Mouse (Mus musculus) mouse embryonic stem cell (cell line): ENCODE results near the gene Stbd1.

Source experiments
- in situ Hi-C, 2 experiments: fragments of 300-500 bp; cut with MboI; formaldehyde crosslinking; loops; 1 replicate in 1 of 2; 3 replicates in 1 of 2; pipeline ENCODE4 v1.14.3; 2019 to 2020; ENCODE audit warnings: low sequenced_read_pairs in 2 of 2, low pct_unique_long_range_greater_than_20kb in 1 of 2, mixed read lengths in 1 of 2; ENCODE audit not compliant: unreplicated experiment in 1 of 2

The Stbd1 gene

DNA sequence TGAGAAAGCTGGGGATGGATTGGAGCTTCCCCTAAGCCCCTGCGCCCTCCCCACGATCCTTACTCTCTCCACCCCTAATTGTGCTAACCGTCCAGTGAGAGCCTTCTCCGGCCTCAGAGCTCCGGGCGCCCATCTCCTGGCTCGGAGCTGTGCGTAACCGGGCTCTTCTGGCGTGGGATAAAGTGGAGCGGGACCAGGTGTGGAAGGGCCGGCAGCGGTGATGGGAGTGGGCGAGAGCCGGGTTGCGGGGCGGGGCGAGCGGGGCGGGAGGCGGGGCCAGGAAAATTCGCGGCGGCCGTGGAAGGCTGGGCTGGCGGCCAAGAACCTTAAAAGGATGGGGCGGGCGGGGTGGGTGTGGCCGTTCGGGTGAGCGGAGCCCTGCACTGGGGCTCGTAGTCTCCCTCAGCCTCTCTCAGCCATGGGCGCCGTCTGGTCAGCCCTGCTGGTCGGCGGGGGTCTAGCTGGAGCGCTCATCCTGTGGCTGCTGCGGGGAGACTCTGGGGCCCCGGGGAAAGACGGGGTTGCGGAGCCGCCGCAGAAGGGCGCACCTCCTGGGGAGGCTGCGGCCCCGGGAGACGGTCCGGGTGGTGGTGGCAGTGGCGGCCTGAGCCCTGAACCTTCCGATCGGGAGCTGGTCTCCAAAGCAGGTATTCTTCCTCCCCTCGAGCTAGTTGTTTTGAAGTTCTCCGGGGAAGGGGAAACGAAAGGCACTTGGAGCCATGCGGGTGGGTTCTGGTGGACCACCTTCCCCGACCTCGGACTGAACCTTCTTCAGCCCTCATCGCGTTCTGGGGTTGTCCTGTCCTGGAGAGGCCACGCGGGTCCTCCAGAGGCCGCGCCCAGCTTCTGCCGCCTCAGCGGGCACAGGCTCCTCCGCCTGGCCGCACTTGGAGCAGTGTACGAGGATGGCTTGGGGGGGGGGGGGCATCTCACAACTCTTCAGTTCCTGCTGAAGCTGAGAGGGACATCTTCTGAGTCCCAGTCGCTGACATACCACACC, at the start of gene Stbd1:
Gene Stbd1 (plus strand): TSS at position 351 of the 1,000 bp plus-strand sequence.
- in situ Hi-C loops = no loop called here

DNA sequence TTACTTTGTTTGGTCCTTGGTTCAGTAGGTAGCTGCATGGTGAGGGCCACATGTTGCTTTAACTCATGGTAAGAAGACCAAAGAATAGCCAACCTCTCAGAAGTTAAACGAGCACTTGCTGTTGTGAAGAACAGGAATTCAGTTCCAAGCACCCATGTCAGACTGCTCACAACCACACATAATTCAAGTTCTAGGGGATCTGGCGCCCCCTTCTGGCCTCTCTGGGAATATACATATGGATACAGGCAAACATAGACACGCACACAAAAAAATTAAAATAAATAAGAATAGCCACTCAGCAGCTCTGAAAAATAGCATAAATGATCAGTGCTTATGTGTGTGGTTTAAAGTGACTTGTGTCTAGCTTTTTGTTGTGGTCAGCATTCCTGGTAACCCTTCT, 48.9 kb upstream of the Stbd1 start:
- in situ Hi-C loops = no loop called here

DNA sequence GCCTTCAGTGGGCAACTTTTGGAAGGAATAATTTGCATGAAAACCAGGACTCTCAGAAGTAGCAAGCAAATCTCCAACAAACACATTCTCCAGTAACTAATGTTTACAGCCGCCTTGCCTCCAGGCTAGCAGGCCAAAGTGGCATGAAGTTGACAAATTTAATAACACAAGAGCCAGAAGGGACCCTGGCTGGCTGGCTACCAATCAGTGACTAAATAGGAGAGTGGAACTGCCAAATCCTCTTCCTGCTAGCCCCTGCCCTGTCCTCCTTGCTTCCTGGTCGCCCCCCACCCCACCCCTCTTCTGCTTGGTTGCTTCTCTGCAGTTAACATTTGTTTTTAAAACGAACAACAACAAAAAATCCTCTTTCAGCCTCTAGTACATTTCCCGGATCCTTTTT, 48.4 kb upstream of the Stbd1 start:
- in situ Hi-C loops = no loop called here

DNA sequence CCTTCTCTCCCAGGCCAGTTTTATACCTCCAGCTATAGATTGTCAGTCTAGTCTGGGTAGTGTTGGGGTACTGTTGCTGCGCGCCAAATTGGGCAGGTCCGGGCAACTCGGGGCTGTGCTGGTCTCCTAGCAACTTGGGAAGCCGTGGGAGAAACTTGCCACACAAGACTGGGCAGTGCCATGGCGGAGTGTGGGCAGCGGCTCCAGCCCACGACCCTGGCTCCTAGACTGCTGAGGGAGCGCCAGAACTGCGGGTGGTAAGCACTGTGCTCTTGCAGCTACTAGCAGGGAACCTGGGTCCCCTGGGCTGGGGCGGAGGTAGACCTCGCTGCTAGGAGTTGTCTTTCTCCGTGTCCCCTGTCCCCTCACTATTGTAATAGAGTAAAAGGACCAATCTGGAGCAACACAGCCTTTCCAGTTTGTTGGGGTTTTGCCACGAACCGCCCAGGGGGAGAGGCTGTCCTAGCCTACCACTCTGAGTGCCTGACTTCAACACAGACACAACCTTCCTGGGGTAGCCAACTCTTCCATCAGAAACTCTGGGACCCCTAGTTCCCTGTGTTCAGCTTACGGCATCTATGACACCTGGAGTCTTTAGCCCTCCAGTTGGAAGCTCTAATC, 47.8 kb upstream of the Stbd1 start, which contains the start of gene Fam47e:
Gene Fam47e (plus strand): TSS at position 179 of the 621 bp plus-strand sequence.
- in situ Hi-C loops = no loop called here

DNA sequence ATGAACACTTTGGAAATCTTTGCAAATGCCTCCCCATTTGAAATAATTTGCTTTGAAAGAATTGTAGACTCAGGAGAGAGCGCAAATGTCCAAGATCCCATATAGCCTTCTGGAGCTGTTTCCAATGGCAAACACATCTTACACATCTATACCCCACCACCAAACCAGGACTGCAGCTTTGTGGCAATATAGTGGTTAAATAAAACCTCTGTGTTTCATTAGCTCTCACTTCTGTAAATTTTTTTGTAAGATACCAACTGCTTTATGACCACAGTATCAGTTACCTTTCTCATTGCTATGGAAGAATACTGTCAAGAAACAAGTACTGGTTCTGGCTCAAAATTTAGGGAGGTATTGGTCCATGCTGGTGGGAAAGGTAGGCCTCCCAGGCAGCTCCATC, 46.9 kb upstream of the Stbd1 start:
- in situ Hi-C loops = no loop called here

DNA sequence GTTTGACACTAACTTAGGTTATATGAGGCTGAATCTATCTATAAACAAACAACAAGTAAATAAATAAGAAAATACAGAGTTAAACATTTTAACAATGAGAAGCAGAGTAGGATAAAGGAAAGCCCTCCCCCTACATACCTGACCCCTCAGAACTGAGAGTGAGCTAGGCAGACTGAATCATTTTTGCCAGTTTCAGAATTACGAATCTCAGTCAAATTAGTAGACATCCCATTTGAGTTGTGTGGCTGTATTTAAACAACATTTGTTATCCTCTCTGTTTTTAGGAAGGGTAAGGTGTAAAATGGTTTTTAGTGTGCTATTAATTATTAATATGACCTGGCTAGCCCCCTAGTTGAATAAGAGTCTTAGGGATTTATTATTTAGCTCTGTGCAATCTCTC, 45.3 kb upstream of the Stbd1 start:
- in situ Hi-C loops = no loop called here

DNA sequence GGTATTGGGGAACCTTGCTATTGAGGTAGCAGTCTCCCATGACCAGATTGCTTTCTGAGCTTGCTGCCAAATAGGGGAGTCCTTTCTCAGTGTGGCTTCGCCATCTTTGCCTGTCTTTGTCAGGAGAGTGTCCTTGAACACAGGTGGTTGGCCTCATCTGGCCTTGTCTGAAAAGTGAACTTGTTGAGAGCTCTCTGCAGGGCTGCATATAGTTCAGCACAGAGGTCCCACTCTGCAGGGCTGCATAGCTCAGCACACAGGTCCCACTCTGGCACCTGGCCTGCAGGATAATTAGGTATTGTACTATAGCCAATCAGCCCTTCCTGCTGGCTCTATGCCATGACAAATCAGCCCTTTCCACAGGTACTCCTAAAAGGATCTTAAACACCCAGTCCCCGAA, 42.6 kb upstream of the Stbd1 start:
- in situ Hi-C loops = no loop called here

DNA sequence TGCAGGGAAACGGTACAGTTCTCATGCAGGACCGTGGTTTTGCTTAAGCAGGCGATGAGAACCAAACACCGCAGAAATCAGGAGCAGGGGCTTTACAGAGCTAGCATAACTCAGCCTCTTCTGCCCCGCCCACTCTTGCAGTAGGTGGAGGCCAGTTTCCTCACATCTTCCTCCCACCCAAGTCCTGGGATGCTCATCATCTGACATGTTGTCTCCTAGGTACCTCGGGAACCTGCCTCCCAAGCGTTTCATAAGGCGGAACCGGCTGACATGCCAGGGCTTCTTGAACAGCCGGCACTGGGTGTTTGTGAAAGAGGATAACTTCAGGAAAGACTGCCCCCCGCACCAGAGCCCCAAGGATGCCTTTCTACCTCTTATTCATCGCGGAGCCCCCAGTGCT, 40.8 kb upstream of the Stbd1 start:
- in situ Hi-C loops = no loop called here

DNA sequence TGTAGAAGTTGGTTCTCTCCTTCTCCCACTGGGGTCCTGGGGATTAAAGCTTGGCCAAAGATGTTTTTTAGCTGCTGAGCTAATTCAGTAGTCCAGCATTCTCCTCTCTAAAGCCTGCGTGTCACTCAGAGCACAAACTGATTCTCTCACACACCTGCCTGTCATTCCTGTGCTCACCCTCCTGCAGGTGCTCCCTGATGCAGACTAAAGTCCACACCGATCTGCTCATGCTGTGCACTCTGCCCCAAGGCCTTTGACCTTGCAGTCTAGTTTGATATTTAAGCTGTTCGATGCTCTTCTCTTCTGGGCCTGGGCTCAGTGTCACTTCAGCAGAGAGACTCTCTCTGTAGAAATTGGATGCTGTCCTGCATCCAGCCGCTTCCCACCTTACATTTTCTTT, 31.6 kb upstream of the Stbd1 start:
- in situ Hi-C loops = no loop called here

DNA sequence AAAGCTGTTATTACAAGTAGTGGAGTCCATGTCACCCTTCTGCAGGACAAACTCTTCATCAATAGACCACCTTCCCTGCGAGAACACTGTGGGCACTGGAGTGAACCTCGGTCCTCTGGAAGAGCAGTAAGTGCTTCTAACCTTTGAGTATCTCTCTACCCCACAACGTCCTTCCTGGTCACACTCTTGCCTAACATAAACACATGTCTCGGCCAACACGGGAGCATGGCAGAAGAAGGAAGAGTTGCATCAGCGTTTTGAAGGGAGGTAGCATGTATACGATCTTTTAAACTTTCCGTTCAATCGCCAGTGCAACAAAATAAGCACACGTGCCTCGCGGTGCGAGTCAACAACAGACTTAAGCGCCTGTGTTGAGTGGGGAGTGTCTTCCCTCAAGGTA, 23.3 kb upstream of the Stbd1 start:
- in situ Hi-C loops = no loop called here

DNA sequence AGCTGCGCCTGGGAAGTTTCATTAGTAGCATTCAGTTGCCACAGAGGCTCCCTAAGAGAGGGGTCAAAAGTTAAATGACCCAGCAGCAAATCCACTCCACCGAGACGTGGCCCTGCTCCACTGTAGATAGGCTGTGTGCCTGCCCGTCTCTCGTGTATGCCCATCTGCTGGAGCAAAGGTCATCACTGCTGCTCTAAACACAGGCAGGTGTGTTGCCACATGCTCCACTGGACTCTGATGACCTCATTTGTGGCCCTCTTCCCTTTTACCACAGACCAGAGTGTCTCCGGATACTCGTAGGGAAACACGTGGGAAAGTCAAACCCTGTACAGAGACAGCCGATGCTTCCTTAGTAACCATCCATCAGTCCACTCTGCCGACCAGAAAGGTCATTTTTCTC, 16.9 kb upstream of the Stbd1 start:
- in situ Hi-C loops = no loop called here

DNA sequence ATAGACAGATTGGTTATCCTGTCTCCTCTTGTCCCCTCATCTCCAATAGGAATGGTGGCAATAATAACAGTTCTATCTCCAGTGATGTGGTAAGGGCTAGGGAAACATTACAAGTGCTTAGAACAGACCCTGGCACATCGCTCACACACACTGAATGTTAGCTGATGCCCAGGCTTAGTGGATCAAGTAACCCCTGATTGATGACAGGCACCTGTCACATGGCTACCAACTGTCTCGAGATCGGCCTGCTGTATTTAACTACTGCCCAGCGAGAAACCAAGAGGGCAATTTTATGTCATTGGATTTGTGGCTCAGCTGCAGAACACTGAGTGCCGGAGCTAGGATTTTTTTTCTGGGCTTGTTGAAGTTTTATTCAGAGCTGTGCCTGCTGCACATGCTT, 7.8 kb upstream of the Stbd1 start:
- in situ Hi-C loops = no loop called here

DNA sequence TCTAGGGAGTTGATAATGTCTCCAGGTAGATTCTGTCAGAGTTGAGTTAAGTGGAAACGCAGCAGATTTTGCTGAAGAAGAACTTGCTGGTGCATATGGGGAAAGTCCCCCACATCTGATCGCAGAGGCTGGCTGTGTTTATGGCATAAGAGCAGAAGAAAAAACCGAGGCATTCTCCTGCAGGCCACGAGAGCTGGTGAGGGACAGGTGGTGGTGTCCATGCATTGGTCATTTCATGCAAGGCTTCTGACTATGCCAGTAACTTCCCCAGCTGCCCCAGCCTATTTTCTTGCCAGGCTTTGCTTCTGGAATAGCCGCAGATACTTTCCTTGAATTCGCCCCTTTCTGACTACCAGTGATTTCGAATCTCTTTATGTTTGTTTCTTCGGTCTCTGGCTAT, 6.0 kb upstream of the Stbd1 start:
- in situ Hi-C loops = no loop called here

DNA sequence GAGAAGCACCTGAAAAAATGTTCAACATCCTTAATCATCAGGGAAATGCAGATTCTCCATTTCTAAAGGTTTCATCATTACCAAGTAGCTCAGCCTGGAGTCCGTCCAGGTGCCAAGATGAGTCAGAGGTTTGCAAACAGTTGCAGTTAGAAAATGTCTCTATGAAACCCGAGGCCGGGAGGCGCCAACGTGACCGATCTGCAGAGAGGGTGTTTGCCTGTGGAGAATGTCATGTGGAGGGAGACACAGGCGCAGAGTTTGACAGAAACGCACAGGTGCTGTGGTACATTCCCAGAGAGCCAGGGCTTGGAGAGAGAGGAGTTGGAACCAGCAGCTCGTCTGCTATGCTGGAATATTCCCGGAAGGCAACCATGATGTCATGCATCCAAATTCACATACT, 3.8 kb upstream of the Stbd1 start:
- in situ Hi-C loops = no loop called here

DNA sequence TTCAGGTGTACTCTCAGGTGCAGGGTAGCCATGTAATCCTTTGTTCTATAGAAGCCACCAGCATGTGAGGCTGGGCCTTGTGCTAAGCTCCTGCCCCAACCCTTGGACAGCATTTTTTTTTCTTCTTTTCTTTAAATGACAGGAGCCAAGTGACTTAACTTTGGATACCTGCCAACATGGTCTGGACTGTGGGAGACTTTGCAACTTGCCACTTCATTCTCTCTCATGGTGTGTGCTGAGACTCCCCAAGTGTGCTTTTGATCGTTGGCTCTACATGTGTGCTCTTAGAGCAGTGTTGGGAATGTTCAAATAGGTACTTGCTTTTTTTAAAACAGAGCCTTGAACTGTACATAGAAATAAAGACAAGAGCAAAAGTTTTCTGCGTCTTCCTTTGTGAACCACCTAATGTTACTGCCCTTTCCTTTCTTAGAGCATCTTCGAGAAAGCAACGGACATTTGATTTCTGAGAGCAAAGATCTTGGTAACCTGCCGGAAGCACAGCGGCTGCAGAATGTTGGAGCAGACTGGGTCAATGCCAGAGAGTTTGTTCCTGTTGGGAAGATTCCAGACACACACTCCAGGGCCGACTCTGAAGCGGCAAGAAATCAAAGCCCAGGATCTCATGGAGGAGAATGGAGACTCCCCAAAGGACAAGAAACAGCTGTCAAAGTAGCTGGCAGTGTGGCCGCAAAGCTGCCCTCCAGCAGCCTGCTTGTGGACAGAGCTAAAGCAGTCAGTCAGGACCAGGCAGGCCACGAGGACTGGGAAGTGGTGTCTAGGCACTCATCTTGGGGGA, 1.8 kb downstream of the Stbd1 start:
- in situ Hi-C loops = no loop called here

DNA sequence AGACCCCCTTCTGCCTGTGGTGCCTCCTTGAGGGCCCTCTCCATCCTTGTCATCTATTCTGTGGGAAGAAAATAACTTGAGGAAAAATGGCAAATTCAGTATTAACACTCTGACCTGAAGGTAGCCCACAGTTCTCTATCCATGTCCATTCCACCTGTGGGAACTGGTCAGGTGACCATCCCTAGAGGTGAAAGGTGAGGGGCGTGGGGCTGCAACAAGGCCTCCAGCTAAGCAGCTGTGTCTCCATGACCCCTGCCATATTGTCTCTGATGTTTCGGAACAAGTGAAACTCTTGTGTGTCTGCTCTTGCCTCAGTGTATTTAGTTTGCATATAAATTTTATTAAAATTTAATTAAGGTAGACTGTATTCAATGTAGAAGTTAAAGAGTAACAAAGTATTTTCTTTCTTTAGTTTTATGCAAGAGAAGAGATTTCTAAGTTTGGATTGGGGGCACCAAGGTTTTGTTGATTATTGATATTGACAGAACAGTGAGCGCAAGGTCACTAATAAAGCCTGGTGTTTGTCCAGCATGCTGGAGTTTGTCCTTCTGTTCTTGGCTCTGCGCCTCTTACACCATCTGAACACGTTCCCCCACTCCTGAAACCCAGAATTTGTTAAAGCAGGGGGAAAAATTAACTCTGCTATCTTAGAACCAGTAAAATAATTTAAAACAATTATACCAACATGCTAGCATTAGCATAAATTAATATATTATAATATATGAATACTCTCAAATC, 4.8 kb downstream of the Stbd1 start:
- in situ Hi-C loops = no loop called here

DNA sequence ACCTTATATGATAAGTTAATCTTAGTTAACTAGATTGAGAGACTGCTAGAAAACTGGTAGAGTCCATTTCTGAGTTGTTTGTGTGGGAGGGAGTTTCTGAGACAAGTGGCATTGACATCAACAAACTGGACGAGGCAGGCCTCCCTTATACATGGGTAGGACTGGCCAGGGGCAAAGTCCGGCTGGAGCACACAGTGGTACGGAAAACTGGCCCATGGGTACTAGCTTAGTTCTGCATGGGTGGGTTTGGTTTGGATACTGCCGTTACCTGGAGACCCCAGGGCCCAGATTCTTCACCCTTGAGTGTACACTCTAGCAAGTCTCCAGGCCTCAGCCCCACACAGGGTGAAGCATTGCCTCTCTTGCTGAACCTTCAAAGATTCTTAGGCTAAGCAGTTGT, 9.9 kb downstream of the Stbd1 start:
- in situ Hi-C loops = no loop called here

DNA sequence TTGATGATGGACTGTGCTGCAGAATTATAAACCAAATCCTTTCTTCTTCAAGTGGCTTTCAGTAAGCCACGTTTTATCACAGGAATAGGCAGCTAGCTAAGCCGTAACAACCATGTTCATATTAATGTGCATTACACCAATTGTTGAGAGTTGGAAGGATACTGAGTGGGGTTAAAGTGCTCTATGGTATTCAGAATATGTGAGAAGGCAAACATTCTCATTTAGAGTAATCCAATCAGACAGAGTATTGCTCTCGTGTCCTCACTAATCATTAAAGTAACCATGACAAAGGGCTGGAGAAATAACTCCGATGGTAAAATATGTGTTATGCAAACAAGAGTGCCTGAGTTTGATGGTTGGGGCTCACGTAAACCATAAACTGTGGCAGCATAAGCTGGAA, 19.0 kb downstream of the Stbd1 start:
- in situ Hi-C loops = no loop called here

DNA sequence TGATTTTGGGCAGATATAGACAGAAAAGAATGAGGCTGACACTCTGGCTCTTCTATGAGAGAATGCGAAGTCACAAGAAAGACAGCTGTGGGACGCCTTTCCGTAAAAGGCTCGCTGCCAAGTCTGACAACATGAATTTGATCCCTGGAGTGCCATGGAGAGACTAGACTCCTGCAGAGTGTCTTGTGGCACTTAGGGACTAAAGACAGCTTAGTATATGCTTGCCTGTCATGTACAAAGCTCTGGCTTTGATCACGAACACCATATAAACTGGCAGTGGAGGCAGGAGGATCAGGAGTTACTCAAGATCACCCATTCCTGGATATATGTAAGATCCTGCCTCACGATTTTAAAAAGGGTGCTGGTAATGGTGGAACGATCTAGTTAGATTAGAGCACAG, 25.1 kb downstream of the Stbd1 start:
- in situ Hi-C loops = no loop called here
